Mouse (Mus musculus) heart, adult 9 months (tissue): ENCODE data around the gene Use1.
"Not testable (repeated sequence)": the region's sequence is repeated elsewhere in the genome, so short reads cannot be mapped to it uniquely, and the experiment has no call there.

Experiments
- DNase-seq, 2 experiments: peaks; one replicate each; pipeline ENCODE4 v3.0.0; 2022; ENCODE audit warnings: low spot score in 2 of 2

Use1 gene

GRCm38 (mm10) chr8:71366771-71367528 lies at the start of gene Use1:
Gene Use1 (plus strand): TSS chr8:71366848.
- DNase-seq = peak; percentile 95 to 97

GRCm38 (mm10) chr8:71318610-71319009 lies 48.0 kb upstream of the Use1 start:
- DNase-seq = not testable (repeated sequence)

GRCm38 (mm10) chr8:71319760-71320159 lies 46.9 kb upstream of the Use1 start:
- not testable (repeated sequence) for DNase-seq

- no peak for DNase-seq
Observed at GRCm38 (mm10) chr8:71322939-71323338, 43.7 kb upstream of the Use1 start.

- no peak for DNase-seq
Observed at GRCm38 (mm10) chr8:71324848-71325247, 41.8 kb upstream of the Use1 start.

- DNase-seq = not testable (repeated sequence)
Observed at GRCm38 (mm10) chr8:71337834-71338233, 28.8 kb upstream of the Use1 start.

GRCm38 (mm10) chr8:71340625-71341024 lies 26.0 kb upstream of the Use1 start:
- DNase-seq = no peak

GRCm38 (mm10) chr8:71346581-71346980 lies 20.1 kb upstream of the Use1 start:
- no peak for DNase-seq

- DNase-seq = no peak
Observed at GRCm38 (mm10) chr8:71351117-71351516, 15.5 kb upstream of the Use1 start.

GRCm38 (mm10) chr8:71351520-71351919 lies 15.1 kb upstream of the Use1 start:
- no peak for DNase-seq

GRCm38 (mm10) chr8:71358026-71358425 lies 8.6 kb upstream of the Use1 start:
- no peak for DNase-seq

GRCm38 (mm10) chr8:71367529-71368176 lies 1.0 kb downstream of the Use1 start:
- DNase-seq = no peak

GRCm38 (mm10) chr8:71368366-71368765 lies 1.7 kb downstream of the Use1 start:
- no peak for DNase-seq

- no peak for DNase-seq
Observed at GRCm38 (mm10) chr8:71369040-71369718, 2.5 kb downstream of the Use1 start.

- no peak for DNase-seq
Observed at GRCm38 (mm10) chr8:71370711-71371235, 4.1 kb downstream of the Use1 start.

- peak; percentile 98 for DNase-seq
Observed at GRCm38 (mm10) chr8:71371236-71371848, 4.7 kb downstream of the Use1 start, which contains the start of gene Ocel1. Gene Ocel1 (plus strand): TSS chr8:71371298.

- no peak for DNase-seq
Observed at GRCm38 (mm10) chr8:71372427-71372826, 5.8 kb downstream of the Use1 start.

- DNase-seq = no peak
Observed at GRCm38 (mm10) chr8:71373000-71373399, 6.4 kb downstream of the Use1 start.

GRCm38 (mm10) chr8:71374616-71375206 lies 8.1 kb downstream of the Use1 start:
- DNase-seq = no peak

- DNase-seq = peak in 1 of 2 experiments; percentile 61
Observed at GRCm38 (mm10) chr8:71375581-71376422, 9.2 kb downstream of the Use1 start.
